Mouse (Mus musculus) layer of hippocampus, postnatal 10 days (tissue): Measurements from ENCODE around the gene Espn. TPM values are rescaled to one million over a fixed set of nuclear protein-coding genes. Genes with fewer than 3 reads are reported as not detected.

Source experiments
- DNase-seq, 2 experiments: peaks; one replicate each; pipeline ENCODE4 v3.0.0; 2021; ENCODE audit warnings: low spot score in 2 of 2
- total RNA-seq, 2 experiments: library from RNA; stranded (reverse); gene quantifications; 2 replicates each; pipeline ENCODE4 v1.2.3; 2021

The Espn gene
- total RNA-seq, 2 experiments from 2014 or later, result 0.62 to 0.78 TPM

DNA sequence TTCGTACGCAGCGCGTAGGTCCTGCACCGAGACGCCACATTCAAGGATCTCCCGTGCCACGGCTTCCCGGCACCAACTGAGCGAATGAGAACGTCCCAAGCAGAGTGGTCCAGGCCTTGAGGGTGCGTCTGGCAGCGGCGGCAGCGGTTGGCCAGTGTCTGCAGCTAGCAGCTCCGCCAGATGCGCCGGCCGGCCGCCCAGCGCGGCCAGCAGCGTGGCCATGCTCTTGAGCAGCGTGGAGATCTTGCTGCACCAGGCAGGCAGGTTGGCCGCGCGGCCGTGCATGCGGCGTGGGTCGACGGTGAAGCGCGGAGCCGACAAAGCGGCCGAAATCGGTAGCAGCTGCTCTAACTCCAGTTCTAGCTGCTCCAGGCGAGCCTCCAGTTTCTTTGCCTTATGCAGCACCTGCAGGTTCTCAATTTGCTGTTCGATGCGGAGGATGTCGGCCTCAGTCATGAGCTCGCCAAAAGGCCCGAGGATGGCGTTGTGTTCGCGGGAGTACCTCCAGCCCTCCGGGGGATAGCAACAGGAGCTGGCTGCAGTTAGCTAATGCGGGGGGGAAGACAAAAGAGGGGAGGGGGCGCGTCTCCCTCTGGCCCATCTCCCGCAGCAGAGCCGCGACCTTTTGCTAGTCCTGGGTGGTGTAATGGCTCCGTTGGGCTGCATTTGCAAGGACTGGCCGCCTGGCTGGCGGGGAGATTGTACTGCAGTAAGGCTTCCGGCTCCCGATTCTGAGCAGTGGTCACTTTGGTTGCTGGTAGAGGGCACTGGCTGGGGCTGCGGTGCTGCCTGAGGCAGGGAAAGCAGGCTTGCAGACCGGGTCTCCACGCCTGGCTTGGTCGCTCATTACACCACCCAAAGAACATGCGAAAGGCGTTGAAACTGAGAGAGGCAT is 25.9 kb downstream of the Espn start:
- no peak for DNase-seq

DNA sequence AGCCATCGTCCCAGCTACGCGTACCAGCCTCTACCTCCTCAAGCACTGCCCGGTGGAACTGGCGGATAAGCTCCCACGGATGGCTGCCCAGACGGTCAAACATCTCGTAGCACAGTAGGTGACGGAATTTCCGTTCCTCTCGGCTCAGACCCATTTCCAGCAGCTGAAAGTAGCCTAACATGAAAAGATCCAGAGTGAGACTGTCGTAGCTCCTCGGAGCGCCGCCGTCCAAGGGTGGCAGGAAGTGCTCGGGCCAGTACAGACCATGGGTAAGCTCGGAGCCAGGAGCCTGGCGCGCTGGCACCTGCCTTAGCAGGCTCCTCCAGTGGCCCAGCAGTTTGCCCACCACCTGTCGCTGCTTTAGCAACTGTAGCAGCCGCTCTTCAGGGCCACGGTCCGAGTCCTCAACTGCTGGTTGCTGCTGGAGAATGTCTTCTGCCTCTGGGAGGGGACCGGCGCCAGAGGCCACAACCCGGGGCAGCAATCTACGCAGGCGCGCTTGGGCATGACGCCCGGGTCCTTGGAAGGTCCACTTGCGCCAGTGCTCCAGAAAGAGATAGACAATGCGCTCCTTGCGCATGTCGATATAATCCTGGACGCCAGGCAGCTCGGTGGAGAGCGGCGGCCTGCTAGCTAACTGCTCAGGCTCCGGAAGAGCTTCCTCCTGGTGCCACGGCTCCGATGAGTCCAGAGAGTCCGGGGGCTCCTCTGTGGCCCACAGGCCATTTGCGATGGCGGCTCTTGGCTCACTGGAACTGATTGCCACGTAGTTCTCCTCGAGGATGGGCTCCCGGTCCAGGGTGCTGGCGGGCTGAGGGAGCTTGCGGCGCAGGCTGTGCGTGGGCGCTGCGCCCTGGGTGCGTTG is 26.8 kb downstream of the Espn start:
- DNase-seq, result no peak

DNA sequence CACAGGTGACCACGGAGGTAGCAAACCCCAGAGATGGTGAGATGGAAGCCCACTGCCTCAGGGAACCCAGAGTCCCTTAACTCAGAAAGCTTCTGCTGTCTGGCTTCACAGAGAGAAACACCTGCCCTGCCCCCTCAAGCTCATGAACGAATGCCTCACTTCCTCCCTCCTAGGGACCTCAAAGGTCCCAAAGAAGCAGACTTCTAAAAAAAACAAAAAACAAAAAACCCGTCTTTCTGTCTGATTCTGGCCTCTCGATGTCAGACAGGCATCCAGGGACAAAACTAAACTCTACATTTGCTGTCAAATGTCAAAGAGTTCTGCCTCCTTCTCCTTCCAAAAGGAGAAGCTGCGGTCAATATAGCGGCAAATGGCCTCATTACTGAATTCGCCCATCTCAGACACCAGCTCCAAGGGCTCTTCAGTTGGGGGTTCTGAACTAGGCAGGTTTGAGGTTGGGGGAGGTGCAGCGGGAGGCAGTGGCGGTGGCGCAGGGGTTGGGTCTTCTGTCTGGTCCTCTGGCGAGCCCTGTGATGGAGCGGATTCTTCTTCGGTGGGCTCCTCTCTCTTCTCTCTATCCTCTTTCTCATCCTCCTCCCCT is 27.7 kb downstream of the Espn start:
- DNase-seq, result no peak

DNA sequence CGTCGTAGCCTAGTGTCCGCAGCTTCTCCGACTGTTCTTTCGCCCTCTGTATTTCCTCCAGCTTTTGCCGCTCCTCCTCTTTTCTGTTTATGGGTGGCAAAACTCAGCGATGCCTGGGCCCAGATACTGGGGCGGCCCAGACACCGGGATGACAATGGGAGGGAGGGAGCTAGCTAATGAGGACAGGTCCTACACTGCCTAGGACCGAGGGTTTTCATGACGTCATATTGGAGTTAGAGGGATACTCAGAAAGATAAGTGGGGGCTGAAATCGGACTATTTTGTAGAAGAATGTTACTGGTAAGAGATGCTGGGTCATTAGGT is 31.0 kb downstream of the Espn start:
- no peak for DNase-seq

DNA sequence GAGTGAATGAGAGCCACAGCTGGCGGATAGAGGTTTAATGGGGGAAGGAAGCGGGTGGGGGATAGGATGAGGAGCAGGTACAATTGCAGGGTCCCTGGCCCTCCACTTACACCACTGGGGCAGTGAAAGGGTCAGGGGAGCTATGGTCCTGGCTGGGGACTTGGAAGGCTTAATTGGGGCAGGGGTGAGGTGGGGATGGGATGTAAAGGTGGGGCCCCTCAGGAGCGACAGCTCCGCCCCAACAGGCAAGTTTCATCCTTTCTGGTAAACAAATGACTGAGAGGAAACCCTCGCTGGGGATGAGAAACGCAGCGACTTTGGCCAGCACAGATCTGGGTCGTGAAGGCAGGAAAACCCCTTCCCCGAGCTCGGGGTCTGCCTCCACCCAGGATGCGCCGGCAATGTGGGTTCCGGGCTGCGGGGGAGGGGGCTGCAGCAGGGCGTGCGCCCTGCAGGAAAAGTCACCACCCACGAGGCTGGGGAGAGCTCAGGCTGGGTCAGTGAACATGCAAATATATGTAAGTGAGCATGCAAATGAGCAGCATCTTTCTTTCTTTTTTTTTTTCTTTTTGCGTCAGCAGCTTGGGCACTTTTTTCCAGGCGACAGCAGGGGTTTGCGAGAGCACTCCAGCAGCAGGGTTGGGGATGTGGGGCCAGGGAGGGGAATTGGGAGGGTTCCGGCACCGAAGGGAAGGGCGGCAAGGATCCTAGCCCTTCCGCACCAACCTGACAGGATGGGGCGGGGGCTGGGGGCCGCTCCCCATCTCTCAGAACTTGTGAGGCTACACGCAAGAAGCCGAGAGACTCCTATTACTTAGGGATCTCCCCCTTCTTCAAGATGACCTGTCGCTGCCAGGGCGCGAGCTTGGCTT is 31.6 kb downstream of the Espn start:
- no peak for DNase-seq

DNA sequence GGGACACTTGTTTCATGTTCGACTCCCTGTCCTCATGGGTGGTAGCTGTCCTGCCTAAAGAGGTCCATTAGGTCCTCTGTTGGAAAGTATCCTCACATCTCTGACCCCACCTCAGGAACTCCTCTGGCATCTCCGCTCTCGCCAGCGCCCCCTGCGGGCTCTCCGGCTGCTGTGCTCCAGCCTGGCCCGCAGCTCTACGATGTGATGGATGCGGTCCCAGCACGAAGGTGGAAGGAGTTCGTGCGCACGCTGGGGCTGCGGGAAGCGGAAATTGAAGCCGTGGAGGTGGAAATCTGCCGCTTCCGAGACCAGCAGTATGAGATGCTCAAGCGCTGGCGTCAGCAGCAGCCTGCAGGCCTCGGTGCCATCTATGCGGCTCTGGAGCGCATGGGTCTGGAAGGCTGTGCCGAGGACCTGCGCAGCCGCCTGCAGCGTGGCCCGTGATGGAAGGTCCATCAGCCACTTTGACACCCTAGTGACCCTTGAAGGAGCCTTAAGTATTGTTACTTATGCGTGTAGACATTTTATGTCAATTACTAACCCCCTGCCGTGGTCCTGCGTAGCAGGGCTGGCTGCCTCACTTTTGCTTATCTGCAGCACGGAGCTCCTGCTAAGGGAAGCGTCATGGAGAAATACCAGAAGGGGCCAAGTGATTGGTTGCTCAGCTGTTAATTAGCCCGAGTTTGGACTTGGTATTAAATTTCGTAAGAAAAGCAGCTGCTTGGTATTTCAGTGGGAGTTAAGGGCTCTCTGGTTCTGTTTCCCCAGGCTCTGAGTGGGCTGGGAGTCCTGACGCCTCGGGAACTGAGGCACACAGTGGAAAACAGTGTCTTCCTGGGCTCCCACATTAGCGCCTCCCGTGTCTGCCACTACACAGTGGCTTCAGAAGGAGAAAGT is 32.5 kb downstream of the Espn start:
- DNase-seq, result peak; percentile 51 to 67

DNA sequence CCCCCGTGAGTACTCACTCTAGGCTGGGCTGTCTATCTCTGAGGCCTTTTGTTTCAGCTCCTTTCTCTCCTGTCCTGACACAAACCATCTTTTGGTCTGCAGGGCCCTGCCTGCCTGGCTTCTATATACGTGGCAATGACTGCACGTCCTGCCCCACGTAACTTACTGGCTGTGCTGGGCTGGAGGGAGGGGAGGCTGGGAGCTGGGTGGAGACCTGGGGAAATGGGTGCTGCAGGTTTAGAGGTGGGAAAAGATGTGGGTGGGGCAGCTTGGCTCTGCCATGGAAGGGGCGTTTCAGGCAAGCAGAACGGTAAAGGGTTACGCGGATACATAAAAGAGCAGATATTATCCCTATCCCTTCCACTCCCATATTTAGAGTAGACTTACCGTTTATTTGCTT is 34.6 kb downstream of the Espn start:
- DNase-seq, result no peak

DNA sequence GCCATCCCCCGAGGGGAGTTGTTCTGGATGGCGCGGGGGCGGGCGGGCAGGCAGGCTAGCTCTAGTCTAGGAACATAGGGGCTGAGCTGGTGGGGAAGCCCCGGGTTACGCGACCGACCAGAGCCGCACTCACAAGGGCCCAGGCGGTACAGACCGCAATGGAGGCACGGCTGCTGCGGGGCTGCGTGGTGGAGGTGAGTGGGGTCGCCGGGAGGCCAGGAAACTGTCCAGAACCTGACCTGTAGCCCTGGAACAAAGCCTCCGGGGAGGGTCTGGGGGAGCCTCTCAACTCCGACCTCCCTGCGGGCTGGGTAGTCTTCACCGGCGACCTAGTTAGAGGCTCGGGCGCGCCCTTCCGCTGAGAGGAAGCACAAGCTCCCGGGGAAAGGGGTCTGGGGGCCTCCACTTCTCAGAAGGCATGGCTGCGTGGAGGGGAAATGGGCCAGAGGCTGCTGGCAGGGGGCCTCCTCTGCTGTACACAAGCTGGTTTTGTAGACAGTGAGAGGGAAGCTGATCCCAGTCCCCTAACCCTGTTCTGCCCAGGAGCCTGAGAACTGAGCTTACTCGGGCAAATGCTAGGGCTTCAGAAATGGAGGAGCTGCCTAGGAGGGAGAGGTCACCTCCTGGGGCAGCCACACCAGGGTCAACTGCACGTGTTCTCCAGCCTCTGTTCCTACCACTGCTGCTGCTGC is 36.1 kb downstream of the Espn start, which contains the start of gene Tnfrsf25:
Gene Tnfrsf25 (plus strand): TSS at position 14 of the 692 bp plus-strand sequence.
- DNase-seq, result no peak

DNA sequence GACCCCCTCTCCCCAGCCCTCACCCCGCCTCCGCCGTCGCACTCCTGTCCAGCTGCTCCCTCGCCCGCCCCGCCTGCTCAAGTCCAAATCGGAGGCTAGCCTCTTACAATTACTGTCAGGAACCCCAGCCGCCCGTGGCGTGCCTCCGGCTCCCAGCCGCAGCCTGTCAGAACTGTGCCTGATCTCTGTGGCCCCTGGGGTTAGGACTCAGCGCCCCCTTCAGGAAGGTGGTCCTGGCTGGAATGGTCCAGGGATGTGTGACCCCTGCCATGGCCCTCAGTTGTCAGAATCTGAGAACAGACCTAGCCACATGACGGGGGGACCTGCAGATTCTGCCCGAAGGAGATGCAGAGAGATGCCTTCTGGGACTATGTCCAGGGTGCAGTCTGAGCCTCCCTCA is 38.1 kb downstream of the Espn start:
- no peak for DNase-seq

DNA sequence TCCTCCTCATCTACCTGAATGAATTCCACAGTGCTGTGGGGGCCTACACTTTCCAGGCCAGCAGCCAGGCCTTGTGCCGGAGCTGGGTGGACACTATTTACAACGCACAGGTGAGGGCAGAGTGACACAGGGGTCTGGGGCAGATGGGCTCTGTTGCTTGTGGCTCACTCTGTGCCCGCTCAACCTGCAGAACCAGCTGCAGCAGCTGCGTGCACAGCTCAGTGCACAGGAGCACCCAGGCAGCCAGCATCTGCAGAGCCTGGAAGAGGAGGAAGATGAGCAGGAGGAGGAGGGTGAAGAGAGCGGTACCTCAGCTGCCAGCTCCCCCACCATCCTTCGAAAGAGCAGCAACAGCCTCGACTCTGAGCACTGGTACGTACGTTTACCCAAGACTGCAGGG is 39.8 kb downstream of the Espn start:
- no peak for DNase-seq

DNA sequence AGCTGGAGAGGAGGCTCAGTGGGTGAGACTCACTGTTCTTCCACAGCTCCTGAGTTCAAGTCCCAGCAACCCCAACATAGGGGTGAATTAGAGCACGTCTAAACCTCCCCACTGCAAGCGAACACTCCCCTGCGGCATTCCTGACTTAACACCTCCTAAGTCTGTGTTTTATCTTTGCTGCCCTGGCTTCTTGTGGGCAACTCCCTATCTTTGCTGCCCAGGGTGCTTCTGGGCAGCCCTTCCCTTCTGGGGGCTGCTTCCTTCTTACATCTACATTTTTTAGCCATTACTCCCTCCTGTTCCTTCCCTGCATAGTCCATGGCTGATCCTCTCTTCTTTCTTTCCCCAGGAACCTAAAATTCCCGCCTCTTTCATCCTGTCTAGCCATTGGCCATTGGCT is 41.5 kb downstream of the Espn start:
- DNase-seq, result no peak

DNA sequence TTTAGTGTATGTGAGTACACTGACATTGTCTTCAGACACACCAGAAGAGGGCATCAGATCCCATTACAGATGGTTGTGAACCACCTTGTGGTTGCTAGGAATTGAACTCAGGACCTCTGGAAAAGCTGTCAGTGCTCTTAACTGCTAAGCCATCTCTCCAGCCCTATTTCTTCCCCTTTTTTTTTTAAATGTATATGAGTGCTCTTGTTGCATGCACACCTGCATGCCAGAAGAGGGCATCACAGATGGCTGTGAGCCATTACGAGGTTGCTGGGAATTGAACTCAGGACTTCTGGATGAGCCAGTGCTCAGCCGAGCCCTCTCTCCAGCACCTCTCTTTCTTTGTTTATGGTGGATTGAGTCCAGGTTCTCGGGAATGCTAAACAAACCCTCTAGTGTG is 42.7 kb downstream of the Espn start:
- DNase-seq, result no peak

DNA sequence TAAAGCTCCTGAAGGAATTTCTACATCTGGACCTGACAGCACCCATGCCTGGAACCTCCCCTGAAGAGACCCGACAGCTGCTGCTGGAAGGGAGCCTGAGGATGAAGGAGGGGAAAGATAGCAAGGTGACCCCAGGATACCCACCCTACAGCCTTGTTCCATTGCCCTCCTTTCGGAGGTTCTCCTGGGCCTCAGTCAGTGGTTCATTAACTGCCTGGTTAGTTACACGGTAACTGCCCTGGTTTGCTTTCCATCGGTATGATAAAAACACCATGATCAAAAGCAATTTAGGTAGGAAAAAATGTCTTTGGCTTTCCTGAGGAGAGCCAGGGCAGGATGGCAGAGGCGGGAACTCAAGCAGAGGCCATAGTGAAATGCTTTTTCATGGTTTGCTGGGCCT is 43.5 kb downstream of the Espn start:
- DNase-seq, result no peak

DNA sequence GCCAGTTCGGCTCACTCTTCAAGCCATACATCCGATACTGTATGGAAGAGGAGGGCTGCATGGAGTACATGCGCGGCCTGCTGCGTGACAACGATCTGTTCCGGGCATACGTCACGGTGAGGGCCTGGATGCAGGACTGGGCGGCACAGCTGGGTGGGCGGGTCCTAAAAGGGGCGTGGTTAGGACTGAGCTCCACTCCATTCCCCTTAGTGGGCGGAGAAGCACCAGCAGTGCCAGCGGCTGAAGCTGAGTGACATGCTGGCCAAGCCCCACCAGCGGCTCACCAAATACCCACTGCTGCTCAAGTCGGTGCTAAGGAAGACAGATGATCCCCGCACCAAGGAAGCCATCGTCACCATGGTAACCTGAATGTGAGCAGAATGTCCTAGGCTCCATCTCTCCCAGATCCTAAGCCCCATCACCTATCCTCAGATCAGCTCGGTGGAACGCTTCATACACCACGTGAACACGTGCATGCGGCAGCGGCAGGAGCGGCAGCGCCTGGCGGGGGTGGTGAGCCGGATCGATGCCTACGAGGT is 44.1 kb downstream of the Espn start:
- peak; percentile 55 to 69 for DNase-seq

DNA sequence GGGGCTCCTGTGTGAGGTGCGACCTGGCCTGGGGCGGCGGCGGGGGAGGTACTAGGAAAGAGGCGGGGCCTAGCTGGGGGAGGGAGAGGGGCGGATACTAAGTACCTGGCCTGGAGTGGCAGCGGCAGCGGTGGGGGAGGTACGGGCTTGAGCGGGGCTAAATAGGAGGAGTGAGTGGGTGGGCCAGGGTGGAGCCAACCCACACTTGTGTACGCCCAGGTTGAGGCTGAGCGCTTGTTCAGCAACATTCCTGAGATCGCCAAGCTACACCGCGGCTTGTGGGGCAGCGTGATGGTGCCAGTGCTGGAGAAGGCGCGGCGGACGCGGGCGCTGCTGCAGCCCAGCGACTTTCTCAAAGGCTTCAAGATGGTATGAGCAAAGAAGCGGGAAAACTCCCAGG is 44.7 kb downstream of the Espn start:
- no peak for DNase-seq

DNA sequence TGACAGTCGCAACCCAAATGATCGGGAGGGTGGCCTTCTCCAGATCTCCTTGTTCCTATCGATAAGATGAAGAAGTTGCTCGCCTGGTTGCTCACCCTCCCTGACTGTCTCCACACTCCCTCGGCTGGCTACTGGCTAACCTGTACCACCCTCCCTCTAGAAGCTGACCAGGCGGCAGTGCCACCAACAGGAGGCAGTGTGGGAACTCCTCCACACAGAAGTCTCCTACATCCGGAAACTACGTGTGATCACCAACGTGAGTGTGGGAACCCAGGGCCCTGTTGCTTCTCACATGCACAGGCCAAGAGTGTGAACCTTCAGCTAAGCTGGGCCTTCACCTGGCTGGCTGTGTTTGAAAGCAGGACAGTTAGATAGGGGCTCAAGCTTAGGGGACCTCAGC is 45.4 kb downstream of the Espn start:
- no peak for DNase-seq

DNA sequence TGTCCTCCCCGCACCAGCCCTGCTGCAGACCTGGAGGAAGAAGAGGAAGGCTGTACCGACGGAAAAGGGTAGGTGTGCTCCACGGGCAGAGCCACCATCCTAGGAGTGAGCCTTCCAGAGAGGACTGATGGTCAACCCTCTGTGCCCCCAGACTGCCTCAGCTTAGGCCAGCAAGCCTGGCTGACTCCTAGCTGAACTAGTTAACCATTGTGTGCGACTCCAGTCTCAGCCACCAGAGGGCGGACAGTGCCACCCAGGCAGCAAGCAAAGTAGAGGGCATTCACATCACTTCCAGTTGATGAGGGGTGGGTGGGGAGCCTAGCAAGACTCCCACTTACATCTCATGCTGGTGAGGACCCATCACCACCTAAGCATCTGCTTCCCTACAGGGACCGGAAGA is 49.1 kb downstream of the Espn start:
- peak; percentile 81 to 84 for DNase-seq

DNA sequence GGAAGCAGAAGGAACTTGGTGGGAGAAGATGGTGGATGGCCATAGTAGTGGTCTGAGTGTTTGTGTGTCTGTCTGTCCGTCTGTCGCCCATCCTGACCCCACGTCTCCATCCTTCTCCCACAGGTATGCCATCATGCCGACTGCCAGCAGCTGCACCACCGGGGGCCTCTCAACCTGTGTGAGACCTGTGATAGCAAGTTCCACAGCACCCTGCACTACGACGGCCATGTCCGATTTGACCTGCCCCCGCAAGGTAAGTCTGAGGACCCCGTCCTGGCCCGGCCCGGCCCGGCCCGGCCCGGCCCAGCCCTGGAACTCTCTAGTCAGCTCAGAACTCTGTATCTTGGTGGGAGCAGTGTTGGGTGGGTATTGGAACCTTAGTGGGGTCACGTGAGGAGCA is 50.2 kb downstream of the Espn start:
- no peak for DNase-seq

DNA sequence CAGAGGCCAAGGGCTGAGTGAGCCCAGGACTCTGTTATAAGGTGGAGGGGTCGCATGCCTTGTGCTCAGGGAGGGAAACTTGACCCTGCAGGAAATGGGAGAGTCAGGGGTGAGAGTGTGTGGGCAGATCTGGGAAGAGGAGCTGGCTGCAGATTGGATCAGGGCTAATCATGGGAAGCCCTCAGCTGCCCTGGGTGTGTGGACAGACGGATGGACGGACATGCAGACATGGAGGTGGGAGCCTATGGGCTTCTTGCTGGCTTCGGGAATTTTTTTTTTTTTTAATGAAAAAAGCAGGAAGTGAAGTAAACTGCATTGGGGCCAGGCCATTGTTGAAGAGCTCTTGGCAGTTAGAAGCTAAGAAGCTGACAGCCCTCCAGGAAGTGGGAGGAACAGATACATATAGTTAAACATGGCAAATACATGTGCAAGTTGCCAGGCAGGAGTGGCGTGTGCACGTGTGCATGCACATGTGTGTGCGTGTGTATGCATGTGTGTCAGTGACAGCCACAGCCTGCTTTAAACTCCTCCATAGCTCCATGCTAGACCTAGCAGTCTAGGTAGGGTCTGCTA is 51.0 kb downstream of the Espn start:
- no peak for DNase-seq
